Mouse (Mus musculus): ENCODE data around the gene Cerk. TPM values are rescaled to one million over a fixed set of nuclear protein-coding genes. Genes with fewer than 3 reads are reported as not detected.

The Cerk gene
- polyA plus RNA-seq, 1 experiment from 2014 or later, result 13.6 TPM

DNA sequence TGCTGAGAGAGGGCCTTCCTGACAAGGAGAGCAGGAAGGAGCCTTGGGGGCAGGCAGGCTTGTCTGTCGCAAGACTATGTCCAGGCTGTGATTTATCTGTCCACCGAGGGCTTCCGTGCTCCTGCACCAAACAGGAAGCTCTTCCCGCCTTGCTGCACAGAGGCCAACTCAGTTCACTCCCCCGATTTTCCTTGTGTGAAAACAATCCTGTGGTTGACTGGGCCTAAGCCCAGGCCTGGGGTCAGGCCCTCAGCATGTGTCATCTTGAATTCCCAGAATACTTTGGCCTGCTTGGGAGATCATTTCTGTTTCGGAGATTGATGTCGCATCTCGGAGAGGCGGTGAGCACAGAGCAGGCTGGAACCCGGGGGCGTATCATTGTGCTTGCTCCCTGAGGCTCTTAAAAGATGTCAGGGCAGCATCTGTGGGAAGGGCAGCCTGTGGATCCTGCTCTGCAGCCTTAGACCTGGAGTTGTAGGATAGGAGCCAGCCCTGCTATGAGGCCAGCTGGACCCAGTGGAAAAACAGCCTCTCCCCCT lies 95.9 kb downstream of the Cerk start:
- 0 out of 2 replicates have a peak overlapping the region, but pooled peaks have one; percentile 22 for H3K4me2 ChIP-seq (replicated peaks; ENCODE audit: low read depth, low read length)
- H3K36me3 ChIP-seq (ENCODE audit: insufficient read depth, low read length), result 0 out of 2 replicates have a peak, but pooled peaks cover 2% of the 10 kb centered on the region
- H3K9me3 ChIP-seq (ENCODE audit: low read length), result no peaks in the 10 kb centered on the region
- ATAC-seq (ENCODE audit: low FRiP score, low TSS enrichment), result peak; percentile 85
- H3K4me3 ChIP-seq (ENCODE audit: low read length), result no peak overlapping the region
- peaks cover 82% of the 10 kb centered on the region for H3K4me1 ChIP-seq (ENCODE audit: insufficient read depth, low read length)
- no peak overlapping the region for H3K9ac ChIP-seq (replicated peaks; ENCODE audit: low read length)
- WGBS, result 7% methylated on average over 11 of the region's 11 CpGs
- peak overlapping the region; percentile 92 for H3K27ac ChIP-seq (ENCODE audit: low read length)
- H3K27me3 ChIP-seq (ENCODE audit: insufficient read depth, low read length), result no peaks in the 10 kb centered on the region

Other genes with a start within 250 kb of the Cerk start
- gene Celsr1, start 152.4 kb downstream of the Cerk start, polyA plus RNA-seq (2015; fragmentation: Nextera tagmentation; extraction: Ambion mirVana), result 3.5 and 3.9 TPM in 2 replicates
- gene Gramd4, start 128.4 kb downstream of the Cerk start, polyA plus RNA-seq (2015; fragmentation: Nextera tagmentation; extraction: Ambion mirVana), result 12.1 and 14.9 TPM in 2 replicates
- 16.5 and 16.6 TPM in 2 replicates for gene Tbc1d22a, start 28.3 kb upstream of the Cerk start, polyA plus RNA-seq (2015; fragmentation: Nextera tagmentation; extraction: Ambion mirVana)